Mouse (Mus musculus): Measurements from ENCODE around the gene Cd8b1.

DNA sequence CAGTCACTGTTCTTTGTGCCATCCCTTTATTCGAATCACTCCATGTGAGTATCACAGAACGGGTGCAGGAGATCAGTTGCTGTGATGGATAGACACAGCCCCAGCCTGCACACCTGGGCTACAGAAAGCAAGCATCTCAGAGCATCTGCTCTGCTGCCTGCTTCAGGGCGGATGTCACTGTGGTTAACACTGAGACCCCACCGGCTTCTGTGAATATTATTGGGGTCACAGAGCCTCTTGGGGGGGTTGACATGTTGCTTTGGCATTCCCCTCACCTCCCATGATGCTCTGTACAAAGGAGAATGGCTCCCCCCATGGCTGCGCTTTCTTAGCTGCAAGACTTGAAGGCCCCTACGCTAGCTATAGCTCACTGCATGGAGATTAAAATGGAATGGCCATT lies 46.8 kb downstream of the Cd8b1 start:
- TF ChIP-seq CTCF (IDR thresholded peaks at IDR 0.05; ENCODE audit: borderline replicate concordance, extremely low read depth, insufficient read depth, insufficient read length) (no peak), POLR2A (IDR thresholded peaks at IDR 0.05; ENCODE audit: borderline replicate concordance, extremely low read depth, insufficient read depth, insufficient read length, poor library complexity, severe bottlenecking) (no peak)

All from brain, embryonic 14.5 days (tissue).